Mouse (Mus musculus): Measurements from ENCODE around the gene Gm136. TPM values are rescaled to one million over a fixed set of nuclear protein-coding genes. Genes with fewer than 3 reads are reported as not detected.

Gene Gm136
- polyA plus RNA-seq (2015; fragmentation: Nextera tagmentation; extraction: Ambion mirVana), result not detected in 2 replicates

GRCm38 (mm10) chr4:34756163-34756562 is at the start of gene Gm136:
Gene Gm136, minus strand, starts transcription at chr4:34756263.
- WGBS, result 65% methylated on average over 1 of the region's 1 CpGs
- H3K9me3 ChIP-seq (replicated peaks; ENCODE audit: low read length), result no peaks in the 10 kb centered on the region
- no peak for TF ChIP-seq CTCF (IDR thresholded peaks at IDR 0.05; ENCODE audit: low read depth)

GRCm38 (mm10) chr4:34801166-34802034 is 45.3 kb upstream of the Gm136 start:
- Histone ChIP-seq H3K9ac (ENCODE audit: low read depth, low read length) (no peak overlapping the region), H3K27me3 (ENCODE audit: insufficient read depth, low read length) (no peaks in the 10 kb centered on the region), H3K27ac (no peak overlapping the region), H3K36me3 (ENCODE audit: insufficient read depth, low read length) (peaks cover 11% of the 10 kb centered on the region; the same call in 1 of the 2 replicates), H3K4me1 (replicated peaks; ENCODE audit: insufficient read depth, low read length) (no peaks in the 10 kb centered on the region), H3K9me3 (replicated peaks; ENCODE audit: low read length) (no peaks in the 10 kb centered on the region), H3K4me3 (replicated peaks; ENCODE audit: low read depth, low read length) (no peak overlapping the region), H3K4me2 (ENCODE audit: low read length) (no peak overlapping the region)
- TF ChIP-seq CTCF (IDR thresholded peaks at IDR 0.05; ENCODE audit: low read depth), result no peak
- DNase-seq (ENCODE audit: low spot score), result no peak
- WGBS, result 81% methylated on average over 14 of the region's 14 CpGs
- ATAC-seq (replicated peaks; ENCODE audit: low FRiP score, low read depth), result no peak

More at GRCm38 (mm10) chr4:34756163-34756562, at the start of gene Gm136:
- no peak for DNase-seq (ENCODE audit: low spot score)
- H3K9ac ChIP-seq (ENCODE audit: low read depth, low read length), result no peak within 1 kb of the TSS
- H3K4me3 ChIP-seq (replicated peaks; ENCODE audit: low read depth, low read length), result no peak within 1 kb of the TSS
- no peak within 1 kb of the TSS for H3K4me2 ChIP-seq (ENCODE audit: low read length)
- no peaks in the 10 kb centered on the region for H3K4me1 ChIP-seq (replicated peaks; ENCODE audit: insufficient read depth, low read length)
- no peak within 1 kb of the TSS for H3K27ac ChIP-seq
- no peaks in the 10 kb centered on the region for H3K27me3 ChIP-seq (ENCODE audit: insufficient read depth, low read length)
- no peaks in the 10 kb centered on the region for H3K36me3 ChIP-seq (ENCODE audit: insufficient read depth, low read length)
- ATAC-seq (replicated peaks; ENCODE audit: low FRiP score, low read depth), result no peak

DNA sequence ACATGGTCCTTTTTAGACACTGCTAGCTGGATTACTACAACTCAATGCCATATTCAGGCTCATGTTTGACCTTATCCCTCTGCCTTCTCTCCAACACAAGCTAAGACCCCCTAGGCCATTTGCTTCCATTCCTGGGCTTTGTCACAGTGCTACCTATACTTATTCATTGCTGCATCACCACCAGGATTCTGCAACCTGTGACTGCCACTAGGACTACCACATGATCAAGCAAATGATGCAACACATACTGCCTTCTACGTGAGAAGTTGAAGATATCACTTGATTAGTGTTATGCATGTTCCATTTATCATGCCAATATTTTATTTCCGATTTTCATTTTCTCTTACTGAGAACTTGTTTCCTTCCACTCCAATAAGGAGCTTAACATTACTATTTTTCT is 41.9 kb upstream of the Gm136 start:
- no peaks in the 10 kb centered on the region for H3K27me3 ChIP-seq (ENCODE audit: insufficient read depth, low read length)
- H3K27ac ChIP-seq, result no peak overlapping the region
- H3K4me1 ChIP-seq (replicated peaks; ENCODE audit: insufficient read depth, low read length), result no peaks in the 10 kb centered on the region
- no peaks in the 10 kb centered on the region for H3K9me3 ChIP-seq (replicated peaks; ENCODE audit: low read length)
- H3K4me3 ChIP-seq (replicated peaks; ENCODE audit: low read depth, low read length), result no peak overlapping the region
- no peak for TF ChIP-seq CTCF (IDR thresholded peaks at IDR 0.05; ENCODE audit: low read depth)
- WGBS, result 91% methylated on average over 2 of the region's 2 CpGs
- ATAC-seq (replicated peaks; ENCODE audit: low FRiP score, low read depth) (no peak), DNase-seq (ENCODE audit: low spot score) (no peak)
- no peak overlapping the region for H3K4me2 ChIP-seq (ENCODE audit: low read length)
- no peaks in the 10 kb centered on the region for H3K36me3 ChIP-seq (ENCODE audit: insufficient read depth, low read length)
- no peak overlapping the region for H3K9ac ChIP-seq (ENCODE audit: low read depth, low read length)

- H3K9me3 ChIP-seq (replicated peaks; ENCODE audit: low read length), result no peaks in the 10 kb centered on the region
- no peak overlapping the region for H3K9ac ChIP-seq (ENCODE audit: low read depth, low read length)
- 72% methylated on average over 8 of the region's 8 CpGs for WGBS
- H3K27ac ChIP-seq, result no peak overlapping the region
- no peak overlapping the region for H3K4me3 ChIP-seq (replicated peaks; ENCODE audit: low read depth, low read length)
- ATAC-seq (replicated peaks; ENCODE audit: low FRiP score, low read depth) (no peak), DNase-seq (ENCODE audit: low spot score) (no peak)
- no peak for TF ChIP-seq CTCF (IDR thresholded peaks at IDR 0.05; ENCODE audit: low read depth)
- no peaks in the 10 kb centered on the region for H3K4me1 ChIP-seq (replicated peaks; ENCODE audit: insufficient read depth, low read length)
- no peaks in the 10 kb centered on the region for H3K27me3 ChIP-seq (ENCODE audit: insufficient read depth, low read length)
- H3K4me2 ChIP-seq (ENCODE audit: low read length), result no peak overlapping the region
- H3K36me3 ChIP-seq (ENCODE audit: insufficient read depth, low read length), result no peaks in the 10 kb centered on the region
Observed at GRCm38 (mm10) chr4:34797294-34797983, 41.4 kb upstream of the Gm136 start.

DNA sequence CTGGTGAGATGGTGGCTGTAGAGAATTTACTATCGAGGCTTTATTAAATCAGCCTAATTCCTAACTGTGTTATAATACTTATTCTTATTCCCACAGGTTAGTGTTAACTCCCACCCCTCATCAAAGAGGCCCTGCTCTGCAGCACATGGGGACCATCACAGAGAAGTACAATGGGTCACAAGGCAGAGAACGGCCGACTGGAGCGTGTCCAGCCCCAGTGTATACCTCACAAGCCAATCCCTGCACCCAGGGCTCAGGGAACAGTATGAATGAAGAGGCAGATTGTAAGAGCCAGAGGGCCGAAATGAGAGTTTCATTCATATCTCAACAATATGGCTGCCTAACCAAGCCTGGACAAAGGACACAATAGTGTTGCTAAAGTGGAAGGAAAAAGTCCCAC is 40.2 kb upstream of the Gm136 start:
- no peak overlapping the region for H3K27ac ChIP-seq
- H3K4me3 ChIP-seq (replicated peaks; ENCODE audit: low read depth, low read length), result no peak overlapping the region
- no peaks in the 10 kb centered on the region for H3K36me3 ChIP-seq (ENCODE audit: insufficient read depth, low read length)
- WGBS, result 65% methylated on average over 5 of the region's 5 CpGs
- no peaks in the 10 kb centered on the region for H3K27me3 ChIP-seq (ENCODE audit: insufficient read depth, low read length)
- no peak for TF ChIP-seq CTCF (IDR thresholded peaks at IDR 0.05; ENCODE audit: low read depth)
- H3K4me1 ChIP-seq (replicated peaks; ENCODE audit: insufficient read depth, low read length), result no peaks in the 10 kb centered on the region
- no peak overlapping the region for H3K9ac ChIP-seq (ENCODE audit: low read depth, low read length)
- DNase-seq (ENCODE audit: low spot score) (no peak), ATAC-seq (replicated peaks; ENCODE audit: low FRiP score, low read depth) (no peak)
- H3K4me2 ChIP-seq (ENCODE audit: low read length), result no peak overlapping the region
- no peaks in the 10 kb centered on the region for H3K9me3 ChIP-seq (replicated peaks; ENCODE audit: low read length)

GRCm38 (mm10) chr4:34786476-34786875 is 30.4 kb upstream of the Gm136 start:
- no peak overlapping the region for H3K4me2 ChIP-seq (ENCODE audit: low read length)
- H3K27me3 ChIP-seq (ENCODE audit: insufficient read depth, low read length), result no peaks in the 10 kb centered on the region
- no peak overlapping the region for H3K27ac ChIP-seq
- no peak overlapping the region for H3K4me3 ChIP-seq (replicated peaks; ENCODE audit: low read depth, low read length)
- H3K4me1 ChIP-seq (replicated peaks; ENCODE audit: insufficient read depth, low read length), result no peaks in the 10 kb centered on the region
- H3K36me3 ChIP-seq (ENCODE audit: insufficient read depth, low read length), result no peaks in the 10 kb centered on the region
- DNase-seq (ENCODE audit: low spot score) (no peak), ATAC-seq (replicated peaks; ENCODE audit: low FRiP score, low read depth) (no peak)
- H3K9me3 ChIP-seq (replicated peaks; ENCODE audit: low read length), result no peaks in the 10 kb centered on the region
- H3K9ac ChIP-seq (ENCODE audit: low read depth, low read length), result no peak overlapping the region
- WGBS, result 85% methylated on average over 3 of the region's 3 CpGs
- no peak for TF ChIP-seq CTCF (IDR thresholded peaks at IDR 0.05; ENCODE audit: low read depth)

Measured in kidney, postnatal 0 days (tissue).